Mouse (Mus musculus) liver, embryonic 14.5 days (tissue): ENCODE measurements around the gene Trappc2. TPM values are rescaled to one million over a fixed set of nuclear protein-coding genes. Genes with fewer than 3 reads are reported as not detected.

Experiments used
- ATAC-seq: fragments of 200-750 bp; cut with Nextera tagmentation; 2 replicates; pipeline ENCODE4 v1.8.0; 2017; ENCODE audit warnings: moderate number of reproducible peaks, mild to moderate bottlenecking, moderate library complexity; ENCODE audit not compliant: insufficient read depth
- DNase-seq, 3 experiments: peaks; one replicate each; pipeline ENCODE4 v3.0.0-alpha.2; 2012 to 2013; ENCODE audit warnings: low read depth in 3 of 3, low spot score in 3 of 3
- H3K27ac ChIP-seq: fragments of 300-500 bp; sonication (generic); 2 replicates; pipeline ENCODE4 v1.5.1; 2014; ENCODE audit warnings: moderate library complexity, mild to moderate bottlenecking, control low read depth, inconsistent platforms
- H3K27me3 ChIP-seq: fragments of 300-500 bp; sonication (generic); 2 replicates; pipeline ENCODE4 v1.6.1; 2014; ENCODE audit warnings: mild to moderate bottlenecking, low read length, moderate library complexity; ENCODE audit not compliant: control insufficient read depth, insufficient read depth
- H3K36me3 ChIP-seq: fragments of 300-500 bp; sonication (generic); replicated peaks from 2 replicates; pipeline ENCODE4 v1.6.1; 2014; ENCODE audit warnings: low read depth; ENCODE audit not compliant: control insufficient read depth, insufficient read depth
- H3K4me1 ChIP-seq, 2 experiments: fragments of 200-500 bp in 1 of 2; fragments of 300-500 bp in 1 of 2; sonication (generic) in 1 of 2; replicated peaks; 2 replicates each; pipeline ENCODE4 v1.6.1; 2012 to 2014; ENCODE audit warnings: antibody characterized with exemption in 1 of 2, inconsistent platforms in 1 of 2, low read length in 1 of 2; ENCODE audit not compliant: control insufficient read depth in 2 of 2, insufficient read depth in 2 of 2
- H3K4me2 ChIP-seq: fragments of 300-500 bp; sonication (generic); 2 replicates; pipeline ENCODE4 v1.6.1; 2014; ENCODE audit warnings: low read depth, mild to moderate bottlenecking, control low read depth, moderate library complexity
- H3K4me3 ChIP-seq, 2 experiments: fragments of 200-500 bp in 1 of 2; fragments of 300-500 bp in 1 of 2; sonication (generic) in 1 of 2; 2 replicates each; pipeline ENCODE4 v1.5.1; 2012 to 2014; ENCODE audit warnings: low read depth in 2 of 2, low read length in 2 of 2, mild to moderate bottlenecking in 2 of 2, control low read depth in 1 of 2, inconsistent platforms in 1 of 2, moderate library complexity in 1 of 2; ENCODE audit not compliant: insufficient read depth in 1 of 2
- H3K9ac ChIP-seq: fragments of 300-500 bp; sonication (generic); replicated peaks from 2 replicates; pipeline ENCODE4 v1.6.1; 2014; ENCODE audit warnings: mild to moderate bottlenecking, control low read depth, moderate library complexity
- H3K9me3 ChIP-seq: fragments of 300-500 bp; sonication (generic); 2 replicates; pipeline ENCODE4 v1.6.1; 2016; ENCODE audit warnings: low read length, mixed read lengths; ENCODE audit not compliant: control insufficient read depth
- CTCF ChIP-seq: IDR thresholded peaks from 2 replicates; pipeline ENCODE4 v1.5.1; 2016; ENCODE audit warnings: antibody characterized with exemption, low read depth, control low read depth
- EP300 ChIP-seq: IDR thresholded peaks from 2 replicates; pipeline ENCODE4 v1.6.1; 2016; ENCODE audit warnings: antibody characterized with exemption, low read depth
- WGBS: fragments of 180-500 bp; shearing (Covaris S2); extraction: QIAGEN DNeasy Blood & Tissue Kit; methylation state at CpG from one replicate; pipeline ENCODE4 v1.1.7; 2014; ENCODE audit not compliant: insufficient replicate concordance; 5-methylcytosine and 5-hydroxymethylcytosine counted together
- polyA plus RNA-seq, 2 experiments: library from polyadenylated mRNA; depleted of rRNA in 1 of 2; stranded (reverse) in 1 of 2; unstranded in 1 of 2; fragments of >200 nt; fragmentation: Nextera tagmentation in 1 of 2; extraction: Ambion mirVana in 1 of 2; gene quantifications; 2 replicates each; pipeline versions ENCODE4 v1.2.1 to v1.2.3; 2012 to 2014

The Trappc2 gene
- polyA plus RNA-seq, 2 experiments, result 4.3 to 10.4 TPM

- TF ChIP-seq CTCF (no peak), EP300 (no peak)
- no peak overlapping the region for H3K4me2 ChIP-seq
- no peak overlapping the region for H3K9ac ChIP-seq
- H3K4me3 ChIP-seq, result no peak overlapping the region
- no peak for DNase-seq
- H3K36me3 ChIP-seq, result no peaks in the 10 kb centered on the region
- 73% methylated on average over 2 of the region's 2 CpGs for WGBS
- no peaks in the 10 kb centered on the region for H3K27me3 ChIP-seq
- no peaks in the 10 kb centered on the region for H3K4me1 ChIP-seq
- no peak overlapping the region for H3K27ac ChIP-seq
- ATAC-seq, result no peak
- H3K9me3 ChIP-seq, result no peaks in the 10 kb centered on the region
These were observed 54.7 kb downstream of the Trappc2 start for GRCm38 (mm10) chrX:166495052-166495451.

GRCm38 (mm10) chrX:166497771-166498170 is 57.4 kb downstream of the Trappc2 start:
- Histone ChIP-seq H3K27ac (no peak overlapping the region), H3K4me2 (no peak overlapping the region), H3K4me3 (no peak overlapping the region), H3K36me3 (no peaks in the 10 kb centered on the region), H3K4me1 (no peaks in the 10 kb centered on the region), H3K9me3 (no peaks in the 10 kb centered on the region), H3K27me3 (no peaks in the 10 kb centered on the region), H3K9ac (no peak overlapping the region)
- ATAC-seq (no peak), DNase-seq (no peak)
- 32% methylated on average over 4 of the region's 4 CpGs for WGBS
- no peak for TF ChIP-seq EP300
- TF ChIP-seq CTCF, result no peak

DNA sequence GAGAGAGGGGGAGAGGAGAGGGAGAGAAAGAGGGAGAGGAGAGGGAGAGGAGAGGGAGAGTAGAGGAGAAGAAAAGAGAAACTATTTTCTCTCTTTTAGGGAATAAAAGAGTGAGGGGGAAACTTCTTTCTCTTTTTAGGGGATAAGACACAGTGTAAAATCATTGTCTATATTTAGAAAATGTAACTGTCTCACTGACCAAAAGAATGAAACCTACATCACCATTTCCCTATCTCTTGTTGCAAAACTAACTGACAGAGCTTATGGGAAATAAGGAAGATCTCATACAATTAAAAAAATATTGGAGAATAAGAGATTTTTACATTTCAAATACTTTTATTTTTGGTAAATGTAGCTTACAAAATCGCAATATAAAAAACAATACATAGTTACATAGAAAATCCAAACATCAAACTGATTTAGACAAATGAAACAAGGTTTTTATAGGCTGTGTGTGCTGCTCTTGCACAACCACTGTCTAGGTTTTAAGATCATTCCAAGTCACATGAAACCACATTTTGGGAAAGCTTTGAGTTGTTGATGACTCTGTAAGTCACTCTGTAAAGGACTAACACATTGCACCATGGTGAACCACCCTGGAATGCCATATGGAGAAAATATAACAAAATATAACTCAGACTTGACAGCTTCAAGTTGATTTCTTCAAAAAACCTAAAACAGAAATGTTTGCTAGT is 59.3 kb downstream of the Trappc2 start:
- Histone ChIP-seq H3K4me1 (no peaks in the 10 kb centered on the region), H3K27me3 (no peaks in the 10 kb centered on the region), H3K9ac (no peak overlapping the region), H3K27ac (no peak overlapping the region), H3K4me3 (no peak overlapping the region), H3K9me3 (no peaks in the 10 kb centered on the region), H3K4me2 (no peak overlapping the region), H3K36me3 (no peaks in the 10 kb centered on the region)
- no peak for DNase-seq
- 56% methylated on average over 1 of the region's 1 CpGs for WGBS
- TF ChIP-seq EP300, result no peak
- TF ChIP-seq CTCF, result no peak
- ATAC-seq, result no peak

Other genes with a start within 250 kb of the Trappc2 start
- gene Gpm6b, start 201.7 kb upstream of the Trappc2 start, polyA plus RNA-seq (2012; rRNA removed), result 0.93 and 1.1 TPM in 2 replicates
- 1.5 and 1.7 TPM in 2 replicates for gene Gpm6b, start 201.7 kb upstream of the Trappc2 start, polyA plus RNA-seq (2014; fragmentation: Nextera tagmentation; extraction: Ambion mirVana)
- gene Ofd1, start 130 bp downstream of the Trappc2 start, polyA plus RNA-seq (2012; rRNA removed), result 0.79 and 1.5 TPM in 2 replicates
- gene Ofd1, start 130 bp downstream of the Trappc2 start, polyA plus RNA-seq (2014; fragmentation: Nextera tagmentation; extraction: Ambion mirVana), result 1.9 and 3.1 TPM in 2 replicates
- gene Rab9, start 39.3 kb downstream of the Trappc2 start, polyA plus RNA-seq (2012; rRNA removed), result 6.7 and 11.3 TPM in 2 replicates
- 22.2 and 22.3 TPM in 2 replicates for gene Rab9, start 39.3 kb downstream of the Trappc2 start, polyA plus RNA-seq (2014; fragmentation: Nextera tagmentation; extraction: Ambion mirVana)
- 1.00 and 1.1 TPM in 2 replicates for gene Tceanc, start 78.0 kb downstream of the Trappc2 start, polyA plus RNA-seq (2012; rRNA removed)
- 2.4 and 2.9 TPM in 2 replicates for gene Tceanc, start 78.0 kb downstream of the Trappc2 start, polyA plus RNA-seq (2014; fragmentation: Nextera tagmentation; extraction: Ambion mirVana)
- gene Egfl6, start 145.1 kb downstream of the Trappc2 start, polyA plus RNA-seq (2012; rRNA removed), result 0.27 and 0.35 TPM in 2 replicates
- 0.15 and 0.28 TPM in 2 replicates for gene Egfl6, start 145.1 kb downstream of the Trappc2 start, polyA plus RNA-seq (2014; fragmentation: Nextera tagmentation; extraction: Ambion mirVana)